21 mouse cellular contexts compared by ENCODE assay signal in genomic region chr6:94159256-94159655, GRCm38 (mm10).
DNase-seq lines count a peak whose midpoint lies in the region; ATAC-seq and TF ChIP-seq lines count a peak whose summit lies in the region.
"Had no signal": no experiment of that assay in that cellular context is flagged by ENCODE, and none has a peak within 500 bp of the region (broad histone marks: within the 10 kb centered on the region; RNA-seq: fewer than 3 reads in every experiment).

No protein-coding gene starts in this region.

- no peaks in the 10 kb centered on the region for H3K27me3 ChIP-seq in stomach, embryonic 15.5 days (replicated peaks)
- H3K27me3 ChIP-seq in stomach, postnatal 0 days (ENCODE audit: control insufficient read depth, insufficient read depth, low read length): no peaks in the 10 kb centered on the region
- no peaks in the 10 kb centered on the region for H3K27me3 ChIP-seq in heart, embryonic 14.5 days (ENCODE audit: control insufficient read depth, insufficient read depth, low read length)
- no peaks in the 10 kb centered on the region for H3K27me3 ChIP-seq in midbrain, embryonic 13.5 days
- H3K27me3 ChIP-seq: forebrain, embryonic 12.5 days; hindbrain, embryonic 12.5 days; midbrain, embryonic 15.5 days had no signal

- DNase-seq in layer of hippocampus, adult 11-12 months (ENCODE audit: low spot score): peak; percentile 23
- no peak for DNase-seq in layer of hippocampus, postnatal 25 days (ENCODE audit: extremely low spot score in 1 of 2, low spot score in 1 of 2)
- DNase-seq in stomach, postnatal 0 days (ENCODE audit: low spot score): no peak
- no peak for DNase-seq in cerebellum, adult 11 months
- DNase-seq: cerebellum, adult 11-12 months; cerebellum, postnatal 25 days; gastrocnemius, postnatal 25 days; kidney, adult 8-10 months; kidney, postnatal 36 days; right cerebral cortex, postnatal 4 days had no signal

- TF ChIP-seq EP300 in stomach, postnatal 0 days (optimal IDR thresholded peaks at IDR 0.05): no peak

- peaks cover 26% of the 10 kb centered on the region for H3K4me1 ChIP-seq in stomach, embryonic 15.5 days
- H3K4me1 ChIP-seq in stomach, postnatal 0 days (replicated peaks; ENCODE audit: control insufficient read depth, insufficient read depth): 0 out of 2 replicates have a peak, but pooled peaks cover 2% of the 10 kb centered on the region
- H3K4me1 ChIP-seq in heart, embryonic 14.5 days (ENCODE audit: control insufficient read depth in 2 of 2, insufficient read depth in 2 of 2, low read length in 2 of 2): peaks cover 18 to 53% of the 10 kb centered on the region in 2 experiments
- peaks cover 17% of the 10 kb centered on the region for H3K4me1 ChIP-seq in midbrain, embryonic 13.5 days (replicated peaks)

- no peak overlapping the region for H3K9ac ChIP-seq in stomach, embryonic 15.5 days
- no peak overlapping the region for H3K9ac ChIP-seq in stomach, postnatal 0 days (ENCODE audit: low read length)
- no peak overlapping the region for H3K9ac ChIP-seq in heart, embryonic 14.5 days (ENCODE audit: low read length)
- H3K9ac ChIP-seq in midbrain, embryonic 13.5 days (replicated peaks): no peak overlapping the region
- H3K9ac ChIP-seq: forebrain, embryonic 12.5 days; hindbrain, embryonic 12.5 days; liver, embryonic 14.5 days; midbrain, embryonic 15.5 days had no signal

- no peak overlapping the region for H3K4me2 ChIP-seq in stomach, embryonic 15.5 days
- H3K4me2 ChIP-seq in stomach, postnatal 0 days (replicated peaks; ENCODE audit: low read depth): no peak overlapping the region
- H3K4me2 ChIP-seq in heart, embryonic 14.5 days (ENCODE audit: low read length): no peak overlapping the region
- no peak overlapping the region for H3K4me2 ChIP-seq in midbrain, embryonic 13.5 days (replicated peaks)
- H3K4me2 ChIP-seq: forebrain, embryonic 12.5 days; hindbrain, embryonic 12.5 days; midbrain, embryonic 15.5 days had no signal

- H3K4me3 ChIP-seq in stomach, embryonic 15.5 days (replicated peaks): no peak overlapping the region
- no peak overlapping the region for H3K4me3 ChIP-seq in stomach, postnatal 0 days (ENCODE audit: low read depth, low read length)
- H3K4me3 ChIP-seq in heart, embryonic 14.5 days (ENCODE audit: control insufficient read depth in 1 of 2, insufficient read depth in 1 of 2, low read depth in 1 of 2, low read length in 2 of 2): no peak overlapping the region
- no peak overlapping the region for H3K4me3 ChIP-seq in midbrain, embryonic 13.5 days (replicated peaks)
- H3K4me3 ChIP-seq: forebrain, embryonic 12.5 days; hindbrain, embryonic 12.5 days; limb, embryonic 10.5 days; midbrain, embryonic 15.5 days had no signal

- H3K9me3 ChIP-seq in stomach, embryonic 15.5 days: no peaks in the 10 kb centered on the region
- H3K9me3 ChIP-seq in stomach, postnatal 0 days (ENCODE audit: control insufficient read depth, low read length): no peaks in the 10 kb centered on the region
- H3K9me3 ChIP-seq in heart, embryonic 14.5 days (ENCODE audit: control insufficient read depth, low read length): no peaks in the 10 kb centered on the region
- H3K9me3 ChIP-seq in midbrain, embryonic 13.5 days: no peaks in the 10 kb centered on the region
- H3K9me3 ChIP-seq: forebrain, embryonic 12.5 days; hindbrain, embryonic 12.5 days; limb, embryonic 10.5 days; midbrain, embryonic 15.5 days had no signal

- H3K36me3 ChIP-seq in stomach, embryonic 15.5 days: no peaks in the 10 kb centered on the region
- H3K36me3 ChIP-seq in stomach, postnatal 0 days (ENCODE audit: control insufficient read depth, insufficient read depth, low read length): no peaks in the 10 kb centered on the region
- H3K36me3 ChIP-seq in heart, embryonic 14.5 days (ENCODE audit: control insufficient read depth, insufficient read depth, low read length): no peaks in the 10 kb centered on the region
- no peaks in the 10 kb centered on the region for H3K36me3 ChIP-seq in midbrain, embryonic 13.5 days
- H3K36me3 ChIP-seq: forebrain, embryonic 12.5 days; G1E; hindbrain, embryonic 12.5 days; limb, embryonic 10.5 days; midbrain, embryonic 15.5 days had no signal

- ATAC-seq in stomach, embryonic 15.5 days (ENCODE audit: insufficient read depth, low FRiP score, low read depth): no peak
- no peak for ATAC-seq in stomach, postnatal 0 days (ENCODE audit: low FRiP score, low TSS enrichment)
- ATAC-seq in heart, embryonic 14.5 days (ENCODE audit: insufficient number of reproducible peaks, insufficient read depth, low FRiP score, low read depth): no peak
- no peak for ATAC-seq in midbrain, embryonic 13.5 days
- ATAC-seq: CD4-positive, CD25-positive, alpha-beta regulatory T cell, adult 4 months; inflammation-experienced regulatory T-cells, adult 6 months; midbrain, embryonic 15.5 days had no signal

- no peak for TF ChIP-seq CTCF in stomach, postnatal 0 days (IDR thresholded peaks at IDR 0.05; ENCODE audit: low read depth)

- WGBS in stomach, embryonic 15.5 days: 57% methylated on average over 2 of the region's 2 CpGs
- WGBS in stomach, postnatal 0 days: 65% methylated on average over 2 of the region's 2 CpGs
- WGBS in heart, embryonic 14.5 days: 22% methylated on average over 2 of the region's 2 CpGs
- WGBS in midbrain, embryonic 13.5 days: 86% methylated on average over 2 of the region's 2 CpGs

- 0 out of 2 replicates have a peak overlapping the region, but pooled peaks have one; percentile 7 for H3K27ac ChIP-seq in stomach, embryonic 15.5 days
- no peak overlapping the region for H3K27ac ChIP-seq in stomach, postnatal 0 days (replicated peaks)
- H3K27ac ChIP-seq in heart, embryonic 14.5 days (replicated peaks in 1 of 2; ENCODE audit: control insufficient read depth in 1 of 2, insufficient read depth in 1 of 2, low read depth in 2 of 2, low read length in 2 of 2): peak overlapping the region; percentile 52 to 69
- no peak overlapping the region for H3K27ac ChIP-seq in midbrain, embryonic 13.5 days
- H3K27ac ChIP-seq: forebrain, embryonic 12.5 days; hindbrain, embryonic 12.5 days; limb, embryonic 10.5 days; liver, embryonic 14.5 days; midbrain, embryonic 15.5 days had no signal

Comparison
In these comparisons a context has a peak if more than half of its experiments do, and no peak if none do; other contexts are left out.
1. H3K27ac ChIP-seq: peak in stomach, embryonic 15.5 days (single experiment) and heart, embryonic 14.5 days (2 of 2); none in stomach, postnatal 0 days (single experiment) and midbrain, embryonic 13.5 days (single experiment).